Mouse (Mus musculus) midbrain, embryonic 11.5 days (tissue): ENCODE measurements around the gene Dcdc2b. TPM values are rescaled to one million over a fixed set of nuclear protein-coding genes. Genes with fewer than 3 reads are reported as not detected.

ENCODE experiments used
- ATAC-seq: fragments of 200-750 bp; cut with Nextera tagmentation; 2 replicates; pipeline ENCODE4 v1.8.0; 2017; ENCODE audit warnings: moderate TSS enrichment, moderate library complexity; ENCODE audit not compliant: low FRiP score
- DNase-seq: peaks from one replicate; pipeline ENCODE4 v3.0.0; 2015; ENCODE audit warnings: low spot score; ENCODE audit errors: missing footprints
- H3K27ac ChIP-seq: fragments of 300-500 bp; sonication (generic); 2 replicates; pipeline ENCODE4 v1.5.1; 2014; ENCODE audit warnings: low read depth, low read length
- H3K27me3 ChIP-seq: fragments of 300-500 bp; sonication (generic); 2 replicates; pipeline ENCODE4 v1.6.1; 2014; ENCODE audit warnings: mild to moderate bottlenecking, low read length, moderate library complexity, mixed read lengths; ENCODE audit not compliant: control insufficient read depth, insufficient read depth
- H3K36me3 ChIP-seq: fragments of 300-500 bp; sonication (generic); 2 replicates; pipeline ENCODE4 v1.6.1; 2014; ENCODE audit warnings: mild to moderate bottlenecking, low read length, moderate library complexity, mixed read lengths; ENCODE audit not compliant: control insufficient read depth, insufficient read depth
- H3K4me1 ChIP-seq: fragments of 300-500 bp; sonication (generic); 2 replicates; pipeline ENCODE4 v1.6.1; 2014; ENCODE audit warnings: low read length; ENCODE audit not compliant: control insufficient read depth, insufficient read depth
- H3K4me2 ChIP-seq: fragments of 300-500 bp; sonication (generic); 2 replicates; pipeline ENCODE4 v1.6.1; 2014; ENCODE audit warnings: mild to moderate bottlenecking, moderate library complexity
- H3K4me3 ChIP-seq: fragments of 300-500 bp; sonication (generic); 2 replicates; pipeline ENCODE4 v1.5.1; 2014; ENCODE audit warnings: low read depth, low read length
- H3K9ac ChIP-seq: fragments of 300-500 bp; sonication (generic); 2 replicates; pipeline ENCODE4 v1.6.1; 2014; ENCODE audit warnings: low read length
- H3K9me3 ChIP-seq: fragments of 300-500 bp; sonication (generic); 2 replicates; pipeline ENCODE4 v1.6.1; 2016; ENCODE audit warnings: low read length; ENCODE audit not compliant: control insufficient read depth
- WGBS: fragments of 180-500 bp; shearing (Covaris S2); extraction: QIAGEN DNeasy Blood & Tissue Kit; methylation state at CpG from one replicate; pipeline ENCODE4 v1.1.7; 2014; 5-methylcytosine and 5-hydroxymethylcytosine counted together
- polyA plus RNA-seq: library from polyadenylated mRNA; unstranded; fragments of >200 nt; fragmentation: Nextera tagmentation; extraction: Ambion mirVana; gene quantifications from 2 replicates; pipeline ENCODE4 v1.2.1, GENCODE M21; 2014

The Dcdc2b gene
- 1.7 and 3.0 TPM in 2 replicates for polyA plus RNA-seq

DNA sequence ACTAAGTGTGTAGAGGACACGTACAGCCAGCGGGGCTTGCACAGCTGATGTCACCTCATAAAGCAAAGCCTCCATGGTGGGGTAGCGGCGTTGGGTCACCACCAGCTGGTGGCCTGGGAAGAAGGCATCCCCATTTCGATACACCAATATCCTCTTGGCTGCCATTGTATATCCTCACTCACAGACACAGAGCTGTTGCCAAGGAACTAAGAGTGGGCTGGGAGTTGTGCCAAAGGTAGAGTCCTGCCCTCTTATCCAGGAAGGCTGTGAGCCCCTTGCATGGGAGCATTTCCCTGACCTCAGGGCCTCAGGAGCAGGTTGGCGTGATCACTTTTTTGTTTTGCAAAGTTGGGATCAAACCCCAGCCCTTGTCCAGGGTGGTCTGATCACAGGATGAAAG, at the start of gene Dcdc2b:
Gene Dcdc2b, minus strand, starts transcription at position 165 of the 400 bp plus-strand sequence.
- no peaks in the 10 kb centered on the region for H3K36me3 ChIP-seq
- no peak for ATAC-seq
- DNase-seq: no peak
- no peak within 1 kb of the TSS for H3K9ac ChIP-seq
- H3K9me3 ChIP-seq: no peaks in the 10 kb centered on the region
- H3K4me3 ChIP-seq: no peak within 1 kb of the TSS
- H3K4me1 ChIP-seq: peaks cover 5% of the 10 kb centered on the region
- H3K27ac ChIP-seq: no peak within 1 kb of the TSS
- no peak within 1 kb of the TSS for H3K4me2 ChIP-seq
- 85% methylated on average over 6 of the region's 6 CpGs for WGBS
- H3K27me3 ChIP-seq: no peaks in the 10 kb centered on the region

DNA sequence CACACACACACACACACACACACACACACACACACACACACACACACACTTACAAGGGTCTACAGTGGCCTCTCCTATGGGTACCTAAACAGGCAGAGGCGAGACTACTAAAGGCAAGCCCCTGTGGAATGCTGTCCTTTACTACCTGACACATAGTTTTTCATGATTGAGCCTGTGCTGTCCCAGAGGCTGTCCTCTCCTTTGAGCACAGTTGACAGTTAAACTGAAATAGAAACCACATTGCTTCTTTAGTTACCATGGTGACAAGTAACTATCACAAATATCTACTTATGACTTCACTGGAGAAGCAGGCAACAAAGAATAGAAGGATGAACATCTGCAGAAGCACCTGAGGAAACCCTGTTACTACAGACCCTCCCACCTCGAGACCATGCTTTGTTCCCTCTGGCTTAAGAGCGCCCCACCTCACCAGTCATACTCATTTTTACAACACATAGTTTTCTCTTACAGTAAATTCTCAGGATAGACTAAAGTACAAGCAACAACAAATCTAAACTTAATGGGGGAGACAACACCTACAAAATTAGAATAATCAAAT, 48.3 kb upstream of the Dcdc2b start:
- Histone ChIP-seq H3K4me1 (no peaks in the 10 kb centered on the region), H3K27ac (no peak overlapping the region), H3K36me3 (peaks cover 9% of the 10 kb centered on the region; the same call in 1 of the 2 replicates), H3K4me2 (no peak overlapping the region), H3K4me3 (no peak overlapping the region), H3K9me3 (no peaks in the 10 kb centered on the region), H3K9ac (no peak overlapping the region), H3K27me3 (no peaks in the 10 kb centered on the region)
- 88% methylated on average over 3 of the region's 3 CpGs for WGBS
- ATAC-seq: no peak
- DNase-seq: no peak

DNA sequence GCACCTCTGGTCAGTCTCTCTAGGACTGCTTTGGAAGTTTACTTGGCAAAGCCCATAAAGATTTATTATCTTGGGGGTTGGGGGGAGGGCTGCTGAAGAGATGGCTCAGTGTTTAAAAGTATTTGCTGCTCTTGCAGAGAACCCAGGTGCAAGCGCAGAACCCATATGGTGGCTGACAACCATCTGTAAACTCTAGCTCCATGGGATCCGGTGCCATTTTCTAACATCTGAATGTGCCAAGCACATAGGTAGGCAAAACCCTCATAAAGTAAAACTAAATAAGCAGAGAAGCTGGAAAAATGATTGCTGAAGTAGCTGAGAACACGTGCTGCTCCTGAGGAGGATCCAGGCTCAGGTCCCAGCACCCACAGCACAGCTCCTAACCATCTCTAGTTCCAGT, 47.5 kb upstream of the Dcdc2b start:
- no peaks in the 10 kb centered on the region for H3K4me1 ChIP-seq
- DNase-seq (no peak), ATAC-seq (no peak)
- no peak overlapping the region for H3K27ac ChIP-seq
- no peaks in the 10 kb centered on the region for H3K27me3 ChIP-seq
- no peak overlapping the region for H3K4me3 ChIP-seq
- H3K36me3 ChIP-seq: peaks cover 9% of the 10 kb centered on the region; the same call in 1 of the 2 replicates
- H3K9ac ChIP-seq: no peak overlapping the region
- 96% methylated on average over 3 of the region's 3 CpGs for WGBS
- H3K4me2 ChIP-seq: no peak overlapping the region
- H3K9me3 ChIP-seq: no peaks in the 10 kb centered on the region

DNA sequence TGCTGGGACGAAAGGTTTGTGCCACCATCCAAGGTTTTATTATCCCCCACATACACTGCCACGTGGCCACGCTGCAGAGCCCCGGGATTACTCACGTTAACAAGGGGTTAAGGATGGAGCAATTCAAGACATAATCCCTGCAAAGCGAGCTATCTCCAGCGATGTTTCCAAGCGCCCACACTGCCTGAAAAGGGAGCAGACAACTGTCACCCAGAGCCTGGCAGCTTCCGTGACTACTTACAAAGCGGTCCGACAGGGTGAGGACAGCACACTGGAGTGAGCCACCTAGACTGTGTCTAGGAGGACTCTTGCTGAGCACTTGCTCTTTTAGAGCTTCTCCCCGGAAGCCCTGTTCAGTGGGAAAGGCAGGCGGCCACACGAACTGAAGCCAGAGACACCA, 40.7 kb upstream of the Dcdc2b start:
- H3K9me3 ChIP-seq: no peaks in the 10 kb centered on the region
- no peak overlapping the region for H3K4me3 ChIP-seq
- H3K27ac ChIP-seq: no peak overlapping the region
- no peak for DNase-seq
- no peaks in the 10 kb centered on the region for H3K4me1 ChIP-seq
- no peak overlapping the region for H3K4me2 ChIP-seq
- 90% methylated on average over 14 of the region's 14 CpGs for WGBS
- ATAC-seq: no peak
- H3K9ac ChIP-seq: no peak overlapping the region
- H3K36me3 ChIP-seq: peaks cover 29% of the 10 kb centered on the region
- H3K27me3 ChIP-seq: no peaks in the 10 kb centered on the region

DNA sequence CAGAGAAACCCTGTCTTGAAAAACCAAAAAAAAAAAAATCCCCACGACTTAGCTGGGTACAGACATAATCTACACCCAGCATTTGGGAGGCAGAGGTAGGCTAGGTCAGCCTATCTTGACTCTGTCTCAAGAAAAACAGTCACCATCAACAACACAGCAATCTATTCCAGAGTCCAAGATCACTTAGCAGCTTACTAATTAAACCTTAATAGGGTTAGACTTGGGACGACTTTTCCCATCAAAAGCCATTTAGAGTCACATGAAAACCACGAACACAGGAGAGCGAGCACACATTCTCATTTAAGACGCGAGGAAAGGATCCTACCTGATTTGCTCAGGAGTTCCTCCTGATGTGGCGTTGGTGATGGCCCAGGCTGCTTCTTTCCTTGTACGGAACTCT, 36.3 kb upstream of the Dcdc2b start:
- no peaks in the 10 kb centered on the region for H3K4me1 ChIP-seq
- H3K36me3 ChIP-seq: peaks cover 41% of the 10 kb centered on the region
- H3K4me3 ChIP-seq: no peak overlapping the region
- ATAC-seq: no peak
- no peaks in the 10 kb centered on the region for H3K27me3 ChIP-seq
- 98% methylated on average over 8 of the region's 8 CpGs for WGBS
- no peaks in the 10 kb centered on the region for H3K9me3 ChIP-seq
- H3K4me2 ChIP-seq: no peak overlapping the region
- no peak for DNase-seq
- no peak overlapping the region for H3K27ac ChIP-seq
- no peak overlapping the region for H3K9ac ChIP-seq

DNA sequence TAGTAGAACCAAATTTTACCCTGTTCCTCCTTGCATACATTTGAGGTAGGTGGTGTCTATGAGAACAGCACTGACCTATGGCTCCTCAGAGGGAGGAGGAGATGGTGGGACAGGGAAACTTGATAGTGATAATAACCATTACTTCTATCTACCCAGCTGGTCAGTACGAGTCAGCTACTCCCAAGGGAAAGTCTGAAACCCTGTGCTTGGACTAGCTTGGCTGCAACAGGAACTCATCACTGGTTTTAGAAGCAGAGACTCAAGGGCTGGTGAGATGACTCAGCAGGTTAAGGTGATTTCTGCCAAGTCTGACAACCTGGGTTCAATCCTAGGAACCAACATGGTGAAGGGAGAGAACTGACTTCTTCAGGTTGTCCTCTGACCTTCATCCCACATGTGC, 34.6 kb upstream of the Dcdc2b start:
- no peaks in the 10 kb centered on the region for H3K27me3 ChIP-seq
- H3K27ac ChIP-seq: no peak overlapping the region
- DNase-seq (no peak), ATAC-seq (no peak)
- H3K36me3 ChIP-seq: peaks cover 38% of the 10 kb centered on the region
- H3K4me1 ChIP-seq: no peaks in the 10 kb centered on the region
- no peaks in the 10 kb centered on the region for H3K9me3 ChIP-seq
- no peak overlapping the region for H3K9ac ChIP-seq
- no peak overlapping the region for H3K4me2 ChIP-seq
- H3K4me3 ChIP-seq: no peak overlapping the region
- 79% methylated on average over 1 of the region's 1 CpGs for WGBS

DNA sequence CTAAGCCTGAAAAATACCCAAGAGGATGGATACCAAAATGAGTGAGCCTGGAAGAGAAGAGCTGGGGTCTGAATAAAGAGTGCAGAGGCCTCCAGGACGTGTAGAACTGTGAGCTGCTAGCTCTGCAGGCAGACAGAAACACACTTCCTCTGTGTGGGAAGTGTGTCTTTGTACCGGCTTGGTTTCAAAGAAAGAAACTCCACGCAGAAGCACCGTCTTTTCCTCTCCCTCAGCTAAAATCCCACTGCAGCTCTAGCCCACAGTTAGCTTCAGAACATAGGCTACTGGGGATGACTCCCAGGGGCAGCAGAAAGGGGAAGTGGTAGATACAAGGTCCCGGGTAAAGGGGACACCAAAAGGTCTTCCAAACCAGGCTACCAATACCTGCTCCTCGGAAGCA, 31.1 kb upstream of the Dcdc2b start:
- no peak for ATAC-seq
- Histone ChIP-seq H3K4me1 (no peaks in the 10 kb centered on the region), H3K36me3 (peaks cover 19% of the 10 kb centered on the region), H3K9ac (no peak overlapping the region; the same call in 1 of the 2 replicates), H3K27ac (no peak overlapping the region), H3K4me2 (no peak overlapping the region), H3K9me3 (no peaks in the 10 kb centered on the region), H3K27me3 (no peaks in the 10 kb centered on the region), H3K4me3 (no peak overlapping the region)
- WGBS: 87% methylated on average over 6 of the region's 6 CpGs
- peak; percentile 39 for DNase-seq

DNA sequence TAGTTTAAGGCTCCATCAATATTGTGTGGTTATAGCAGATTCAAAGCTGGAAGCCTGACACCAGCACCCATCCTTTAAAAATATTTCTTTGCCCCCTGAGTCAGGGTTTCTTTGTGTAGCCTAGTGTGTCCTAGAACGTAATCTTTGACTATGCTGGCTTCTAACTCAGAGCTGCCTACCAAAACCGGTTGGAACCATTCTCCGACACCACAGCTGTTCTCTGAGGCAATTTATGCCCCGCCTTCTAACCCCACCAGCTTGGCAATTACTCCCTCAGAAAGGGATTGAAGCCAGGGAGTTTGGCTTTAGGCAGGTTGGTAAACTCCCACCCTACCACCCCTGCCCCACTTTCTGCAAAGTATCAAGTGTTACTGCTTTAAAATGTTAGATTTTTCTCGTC, 27.7 kb upstream of the Dcdc2b start:
- Histone ChIP-seq H3K27me3 (no peaks in the 10 kb centered on the region), H3K4me1 (peaks cover 12% of the 10 kb centered on the region), H3K9ac (no peak overlapping the region), H3K9me3 (no peaks in the 10 kb centered on the region), H3K4me2 (no peak overlapping the region), H3K4me3 (no peak overlapping the region), H3K27ac (no peak overlapping the region), H3K36me3 (peaks cover 12% of the 10 kb centered on the region)
- WGBS: 54% methylated on average over 5 of the region's 5 CpGs
- ATAC-seq (no peak), DNase-seq (no peak)

DNA sequence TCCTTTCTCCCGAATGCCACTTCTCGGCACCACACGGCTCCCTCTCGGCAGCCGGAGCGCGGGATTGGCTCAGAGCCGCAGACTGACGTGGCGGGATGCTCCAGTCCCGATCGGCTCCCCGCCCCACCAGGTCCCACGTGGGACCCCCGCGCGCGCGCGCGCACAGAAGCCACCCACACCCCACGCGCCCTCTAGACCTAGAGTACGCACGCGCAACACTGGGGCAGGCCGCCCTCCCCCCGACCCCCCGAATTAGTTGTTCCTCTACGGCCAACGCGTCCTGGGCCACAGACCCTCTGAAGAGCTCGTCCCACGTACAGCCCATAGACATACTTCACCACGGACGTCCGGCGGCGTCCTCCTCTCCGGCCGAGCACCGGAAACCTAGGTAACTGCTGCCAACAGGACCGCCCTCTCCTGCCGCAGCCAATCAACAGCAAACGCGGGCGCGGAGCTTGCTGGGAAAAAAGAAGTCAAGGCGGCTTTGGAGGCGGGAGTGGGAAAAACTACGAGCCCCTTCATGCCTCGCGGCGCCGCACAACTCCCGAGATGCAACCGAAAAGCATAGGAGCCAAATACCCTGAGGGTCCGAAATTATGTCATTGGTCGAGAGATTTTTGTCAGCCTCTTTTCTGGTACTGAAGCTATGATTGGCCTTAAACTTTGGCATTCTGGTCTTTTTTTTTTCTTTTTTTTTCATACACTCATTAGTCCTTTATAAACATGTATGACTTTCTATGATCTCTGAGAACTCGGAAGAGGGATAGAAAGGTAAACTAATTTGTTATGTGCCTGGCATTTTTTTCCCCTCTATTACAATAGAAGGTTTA, 26.8 kb upstream of the Dcdc2b start, which contains the start of gene Txlna:
Gene Txlna, minus strand, starts transcription at position 428 of the 830 bp plus-strand sequence.
- WGBS: under 1% methylated on average over 59 of the region's 60 CpGs
- peak within 1 kb of the TSS; percentile 66 for H3K4me3 ChIP-seq
- ATAC-seq (peak; percentile 97), DNase-seq (peak; percentile 99)
- no peaks in the 10 kb centered on the region for H3K27me3 ChIP-seq
- peaks cover 20% of the 10 kb centered on the region for H3K36me3 ChIP-seq
- H3K4me1 ChIP-seq: peaks cover 12% of the 10 kb centered on the region
- H3K4me2 ChIP-seq: peak within 1 kb of the TSS; percentile 99
- peak within 1 kb of the TSS; percentile 90 for H3K9ac ChIP-seq
- no peaks in the 10 kb centered on the region for H3K9me3 ChIP-seq
- peak within 1 kb of the TSS; percentile 83 for H3K27ac ChIP-seq
